Mouse (Mus musculus): Measurements from ENCODE around the gene Rab11a. TPM values are rescaled to one million over a fixed set of nuclear protein-coding genes. Genes with fewer than 3 reads are reported as not detected.

Gene Rab11a
- 100 to 1,000 TPM; 176 to 180 TPM for total RNA-seq (2021)
- long read RNA-seq, experiment 1, transcript Rab11a-208 (5 exons, 2,336 nt) = major isoform, 68 of 74 reads
- long read RNA-seq, experiment 1, partial matches to known transcripts = 2 of 74 reads
- long read RNA-seq, experiment 1, other reads (novel, unspliced or antisense) = 2 of 74 reads
- long read RNA-seq, experiment 2, transcript Rab11a-208 (5 exons, 2,336 nt) = major isoform, 40 of 48 reads
- long read RNA-seq, experiment 2, partial matches to known transcripts = 4 of 48 reads
- long read RNA-seq, experiment 2, other reads (novel, unspliced or antisense) = 2 of 48 reads

DNA sequence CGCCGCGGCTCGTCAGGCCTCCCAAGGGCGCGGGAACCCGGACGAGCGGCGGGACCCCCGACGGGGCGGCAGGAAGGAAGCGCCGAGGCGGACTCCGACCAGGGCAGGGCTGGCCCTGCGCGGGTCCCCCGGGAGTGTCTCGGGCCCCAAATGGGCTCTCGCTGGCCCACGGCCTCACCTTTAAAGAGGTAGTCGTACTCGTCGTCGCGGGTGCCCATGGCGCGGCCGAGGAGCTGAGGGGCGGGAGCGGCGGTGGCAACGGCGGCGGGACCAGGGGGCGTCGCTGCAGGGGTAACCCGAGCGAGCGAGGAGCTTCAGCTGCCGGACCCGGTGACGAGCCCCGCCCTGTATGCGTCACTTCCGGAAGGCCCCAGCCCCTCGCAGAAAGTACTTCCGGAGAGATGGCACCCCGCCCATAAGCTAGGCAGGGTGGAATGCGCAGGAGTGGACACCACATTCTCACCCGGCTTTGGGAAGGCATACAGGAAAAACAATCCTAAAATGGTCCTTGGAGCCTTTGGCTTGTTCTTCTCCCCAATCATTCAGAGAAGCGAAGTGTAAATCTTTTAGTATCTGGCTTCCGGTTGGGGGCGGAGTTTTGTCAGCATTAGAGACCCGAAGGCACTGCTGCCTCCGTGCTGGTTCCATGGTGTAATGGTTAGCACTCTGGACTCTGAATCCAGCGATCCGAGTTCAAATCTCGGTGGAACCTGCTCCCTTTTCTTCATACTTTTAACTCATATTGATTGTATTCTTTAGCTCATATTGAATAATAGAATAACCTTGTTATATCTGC, at the start of gene Rab11a:
Rab11a (minus strand) TSS at position 353 of the 796 bp plus-strand sequence.
- DNase-seq = peak; percentile 97 to 98

- no peak for DNase-seq
Observed at GRCm38 (mm10) chr9:64786216-64786905, 48.8 kb upstream of the Rab11a start.

DNA sequence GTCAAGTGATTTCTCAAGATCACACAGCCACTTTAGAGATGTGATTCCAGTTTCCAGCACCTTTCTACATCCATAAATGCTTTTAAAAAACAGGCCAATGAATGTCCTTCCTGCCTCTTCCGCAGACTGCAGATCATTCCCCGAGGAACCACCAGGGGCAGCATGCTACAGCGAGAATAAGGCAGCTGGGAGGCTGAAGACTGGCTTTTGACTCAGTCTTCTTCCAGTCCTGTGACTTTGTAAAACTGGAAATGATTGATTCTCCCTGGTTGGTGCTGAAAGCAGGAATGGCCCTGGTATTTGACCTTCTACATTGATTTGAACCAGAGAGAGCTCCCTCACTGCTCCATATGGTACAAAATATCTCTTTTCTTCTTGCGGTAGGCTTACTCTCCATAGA, 47.3 kb upstream of the Rab11a start:
- peak; percentile 74 to 87 for DNase-seq

GRCm38 (mm10) chr9:64783511-64783910, 46.0 kb upstream of the Rab11a start:
- DNase-seq = no peak

DNA sequence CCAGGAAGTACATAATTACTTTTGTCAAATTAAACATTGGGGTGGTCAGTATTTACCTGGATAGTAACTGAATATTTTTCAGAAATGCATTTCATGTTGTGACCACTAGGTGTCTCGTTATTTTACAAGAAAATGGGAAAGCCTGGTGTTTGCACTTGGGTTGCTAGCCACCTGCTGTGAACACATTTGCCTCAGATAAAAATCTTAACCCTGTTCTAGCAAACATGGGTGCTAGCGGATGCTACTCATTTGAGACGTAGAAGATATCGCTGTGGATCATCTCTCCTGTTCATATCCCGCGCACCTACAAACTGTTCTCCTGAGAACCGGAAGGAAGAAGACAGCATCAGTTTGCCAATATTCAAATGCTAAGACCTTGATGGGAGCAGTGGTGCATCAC, 42.1 kb upstream of the Rab11a start:
- peak; percentile 19 to 63 for DNase-seq

DNA sequence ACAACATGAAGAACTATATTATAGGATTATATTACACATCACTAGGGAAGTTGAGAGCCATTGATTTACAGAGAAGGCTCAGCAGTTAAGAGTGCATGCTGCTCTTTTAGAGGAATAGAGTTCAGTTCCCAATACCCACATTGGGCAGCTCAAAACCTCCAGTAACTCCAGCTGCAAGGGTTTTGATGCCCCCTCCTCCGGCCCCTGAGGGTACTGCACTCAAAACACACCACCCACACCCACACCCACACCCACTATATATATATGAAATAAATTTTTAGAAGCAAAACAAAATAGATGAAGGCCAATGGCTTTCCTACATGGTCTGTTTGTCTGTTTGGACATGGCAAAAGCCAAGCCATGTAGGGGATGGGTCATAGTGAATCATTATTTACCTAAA, 40.6 kb upstream of the Rab11a start:
- DNase-seq = no peak

- peak; percentile 34 to 59 for DNase-seq
Observed at GRCm38 (mm10) chr9:64777441-64777987, 40.0 kb upstream of the Rab11a start.

GRCm38 (mm10) chr9:64775491-64775890, 37.9 kb upstream of the Rab11a start:
- DNase-seq = peak in 1 of 2 experiments; percentile 47

- DNase-seq = no peak
Observed at GRCm38 (mm10) chr9:64774883-64775282, 37.3 kb upstream of the Rab11a start.

DNA sequence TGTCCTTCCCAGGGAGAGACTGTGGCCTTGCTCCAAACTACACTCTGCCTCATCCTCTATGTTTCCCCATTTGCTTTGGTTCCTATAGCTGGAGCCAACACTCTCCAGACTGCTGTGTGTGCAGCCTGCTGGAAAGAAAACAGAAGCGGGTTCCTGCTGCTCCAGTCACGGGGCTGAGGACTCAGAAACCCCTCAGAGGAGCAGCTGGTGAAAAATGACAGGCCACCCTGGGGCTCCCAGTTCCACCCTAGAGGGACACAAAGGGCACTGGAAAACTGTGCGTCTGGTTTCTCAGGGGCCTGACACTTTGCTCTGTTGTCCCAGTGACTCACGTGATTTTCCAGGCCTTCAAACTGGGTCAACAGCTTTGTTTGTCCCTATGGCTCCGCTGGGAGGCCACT, 36.9 kb upstream of the Rab11a start:
- DNase-seq = peak; percentile 66 to 80

- no peak for DNase-seq
Observed at GRCm38 (mm10) chr9:64773936-64774335, 36.4 kb upstream of the Rab11a start.

DNA sequence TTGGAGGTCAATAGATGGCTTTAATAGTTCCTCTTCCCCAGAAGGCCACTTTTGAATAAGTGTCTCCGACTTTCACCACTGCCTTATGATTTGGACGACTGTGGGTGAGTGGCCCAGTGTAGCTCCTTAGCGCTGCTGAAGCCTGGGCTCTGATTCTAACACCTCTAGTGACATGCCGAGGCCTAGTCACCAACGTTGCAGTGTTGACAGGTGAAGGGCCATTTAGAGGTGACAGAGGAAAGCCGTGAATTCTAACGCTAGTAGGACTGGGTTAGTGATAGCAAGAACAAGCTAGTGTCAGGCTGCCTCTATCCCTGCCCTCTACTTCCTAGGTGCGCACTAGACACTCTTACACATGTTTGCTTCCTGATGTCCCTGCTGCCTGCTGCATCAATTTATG, 35.7 kb upstream of the Rab11a start:
- DNase-seq = no peak

GRCm38 (mm10) chr9:64771236-64771635, 33.7 kb upstream of the Rab11a start:
- peak; percentile 42 to 78 for DNase-seq

GRCm38 (mm10) chr9:64770411-64770849, 32.9 kb upstream of the Rab11a start:
- DNase-seq = no peak

- no peak for DNase-seq
Observed at GRCm38 (mm10) chr9:64769911-64770310, 32.4 kb upstream of the Rab11a start.

- DNase-seq = peak; percentile 30 to 76
Observed at GRCm38 (mm10) chr9:64769066-64769695, 31.6 kb upstream of the Rab11a start.

DNA sequence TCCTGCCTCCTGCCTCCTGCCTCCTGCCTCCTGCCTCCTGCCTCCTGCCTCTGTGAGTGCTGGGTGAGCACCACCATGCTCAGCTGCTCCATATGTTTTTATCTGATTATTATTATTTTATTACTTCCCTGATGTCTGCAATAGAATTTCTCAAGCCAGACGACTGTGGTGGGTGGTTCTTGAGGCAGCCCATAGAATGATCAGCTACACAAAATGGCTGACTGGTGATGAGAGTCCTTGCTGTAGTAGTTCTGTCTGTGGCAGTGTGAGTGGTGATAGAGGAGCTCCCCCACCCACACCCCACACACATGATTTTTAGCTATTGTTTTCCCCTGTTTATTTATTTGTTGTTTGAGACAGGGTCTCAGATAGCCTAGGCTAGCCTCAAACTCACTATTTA, 30.2 kb upstream of the Rab11a start:
- DNase-seq = no peak

- DNase-seq = no peak
Observed at GRCm38 (mm10) chr9:64766136-64766535, 28.6 kb upstream of the Rab11a start.

- DNase-seq = no peak
Observed at GRCm38 (mm10) chr9:64764824-64765223, 27.3 kb upstream of the Rab11a start.

DNA sequence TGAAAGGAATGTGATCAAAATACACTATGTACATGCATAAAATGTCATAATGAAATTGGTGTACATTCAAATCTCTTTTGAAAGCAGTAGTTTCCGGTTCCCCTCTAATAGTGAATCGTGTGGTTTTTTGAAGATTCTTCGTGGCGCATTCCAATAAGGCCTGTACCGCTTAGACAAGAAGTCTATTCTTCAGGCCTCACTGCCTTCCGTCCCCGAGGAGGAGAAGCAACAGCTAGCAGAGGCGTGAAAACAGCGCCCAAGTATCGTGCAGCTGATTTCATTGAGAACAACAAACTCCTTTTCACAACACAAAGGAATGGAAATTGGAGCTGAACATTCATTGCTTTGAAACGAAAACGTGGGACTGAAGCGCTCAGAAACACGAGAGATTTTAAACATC, 20.5 kb upstream of the Rab11a start:
- DNase-seq = no peak

GRCm38 (mm10) chr9:64752575-64752974, 15.0 kb upstream of the Rab11a start:
- DNase-seq = no peak

DNA sequence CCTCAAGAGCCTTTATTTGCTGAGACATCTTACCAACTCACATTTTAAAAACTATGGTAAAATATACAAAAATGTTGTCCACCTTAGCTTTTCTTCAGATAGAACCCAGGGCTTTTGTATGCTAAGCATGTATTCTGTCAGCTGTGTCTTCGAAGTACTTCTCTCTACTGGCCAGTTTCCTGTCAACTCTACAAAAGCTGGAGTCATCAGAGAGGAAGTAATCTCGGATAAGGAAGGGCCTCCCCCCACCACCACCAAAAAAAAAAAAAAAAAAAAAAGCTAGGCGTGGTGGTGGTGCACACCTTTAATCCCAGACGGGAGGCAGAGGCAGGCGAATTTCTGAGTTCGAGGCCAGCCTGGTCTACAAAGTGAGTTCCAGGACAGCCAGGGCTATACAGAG, 11.8 kb upstream of the Rab11a start:
- no peak for DNase-seq

Measured in heart, adult 18-20 months (tissue).